11 mouse cellular contexts compared by ENCODE assay signal in the genomic region with DNA sequence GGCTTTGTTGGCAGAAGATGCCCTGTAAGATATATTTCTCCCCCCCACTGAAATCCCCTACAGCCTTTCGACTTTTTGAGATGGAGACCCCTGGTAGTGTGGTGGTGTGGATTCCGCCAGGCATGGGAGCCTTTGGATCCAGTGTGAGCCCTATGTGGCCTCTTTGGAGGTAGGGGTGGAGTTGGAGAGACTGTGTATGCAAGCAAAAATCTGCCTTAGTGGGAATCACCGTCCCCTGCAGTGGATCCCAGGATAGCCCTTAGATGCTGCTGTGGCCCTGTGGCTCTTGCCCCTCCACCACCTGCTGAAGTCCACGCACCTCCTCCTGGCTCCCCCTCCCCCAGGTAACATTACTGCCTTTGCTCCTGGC.
DNase-seq lines count a peak whose midpoint lies in the region; ATAC-seq lines count a peak whose summit lies in the region.
"Had no signal": no experiment of that assay in that cellular context is flagged by ENCODE, and none has a peak within 500 bp of the region (broad histone marks: within the 10 kb centered on the region; RNA-seq: fewer than 3 reads in every experiment).

No protein-coding gene starts in this region.

- no peaks in the 10 kb centered on the region for H3K27me3 ChIP-seq in kidney, embryonic 14.5 days (ENCODE audit: control insufficient read depth, insufficient read depth, low read length)
- H3K27me3 ChIP-seq in embryonic facial prominence, embryonic 15.5 days: no peaks in the 10 kb centered on the region
- H3K27me3 ChIP-seq in hindbrain, embryonic 15.5 days: no peaks in the 10 kb centered on the region
- no peaks in the 10 kb centered on the region for H3K27me3 ChIP-seq in midbrain, embryonic 16.5 days (ENCODE audit: control insufficient read depth, insufficient read depth, low read depth, low read length)

- H3K4me2 ChIP-seq in kidney, embryonic 14.5 days (replicated peaks; ENCODE audit: low read depth, low read length): no peak overlapping the region
- H3K4me2 ChIP-seq in embryonic facial prominence, embryonic 15.5 days (replicated peaks): no peak overlapping the region; the same call in 1 of the 2 replicates
- H3K4me2 ChIP-seq in hindbrain, embryonic 15.5 days: peak overlapping the region; percentile 4; the same call in 1 of the 2 replicates
- peak overlapping the region; percentile 19 for H3K4me2 ChIP-seq in midbrain, embryonic 16.5 days (ENCODE audit: low read length)

- H3K9me3 ChIP-seq in kidney, embryonic 14.5 days (ENCODE audit: control insufficient read depth, low read length): no peaks in the 10 kb centered on the region
- no peaks in the 10 kb centered on the region for H3K9me3 ChIP-seq in embryonic facial prominence, embryonic 15.5 days (replicated peaks)
- H3K9me3 ChIP-seq in hindbrain, embryonic 15.5 days: no peaks in the 10 kb centered on the region
- no peaks in the 10 kb centered on the region for H3K9me3 ChIP-seq in midbrain, embryonic 16.5 days (replicated peaks; ENCODE audit: control insufficient read depth, low read length, poor library complexity, severe bottlenecking)

- no peak; the same call in 1 of the 2 replicates for ATAC-seq in kidney, embryonic 14.5 days (ENCODE audit: low FRiP score, low TSS enrichment)
- ATAC-seq in embryonic facial prominence, embryonic 15.5 days (ENCODE audit: insufficient number of reproducible peaks, low FRiP score, low TSS enrichment, low read depth): no peak; the same call in 1 of the 2 replicates
- no peak; the same call in 1 of the 2 replicates for ATAC-seq in hindbrain, embryonic 15.5 days (ENCODE audit: low FRiP score, low read depth)
- ATAC-seq in midbrain, embryonic 16.5 days: 0 out of 2 replicates have a peak, but pooled peaks have one; percentile 4

- intact Hi-C loops in gastrocnemius, postnatal 14 days (cut with DNase I; ENCODE audit: low total_unique reads): no loop called here

- H3K27ac ChIP-seq in kidney, embryonic 14.5 days (ENCODE audit: low read depth, low read length): peak overlapping the region; percentile 86
- H3K27ac ChIP-seq in embryonic facial prominence, embryonic 15.5 days (replicated peaks): peak overlapping the region; percentile 84
- peak overlapping the region; percentile 89 for H3K27ac ChIP-seq in hindbrain, embryonic 15.5 days (replicated peaks)
- H3K27ac ChIP-seq in midbrain, embryonic 16.5 days (ENCODE audit: low read length): peak overlapping the region; percentile 93

- no peak overlapping the region for H3K4me3 ChIP-seq in kidney, embryonic 14.5 days (ENCODE audit: low read length)
- no peak overlapping the region for H3K4me3 ChIP-seq in embryonic facial prominence, embryonic 15.5 days (replicated peaks)
- no peak overlapping the region for H3K4me3 ChIP-seq in hindbrain, embryonic 15.5 days
- H3K4me3 ChIP-seq in midbrain, embryonic 16.5 days (ENCODE audit: low read depth, low read length): no peak overlapping the region

- no peak for DNase-seq in kidney, adult 8-10 months
- no peak for DNase-seq in gastrocnemius, postnatal 14 days
- DNase-seq in right cerebral cortex, adult 18-20 months: no peak
- no peak for DNase-seq in adrenal gland, adult 2 months
- DNase-seq: cerebellum, adult 8-10 months; layer of hippocampus, adult 9-11 months; thymus, postnatal 36 days had no signal

- H3K4me1 ChIP-seq in kidney, embryonic 14.5 days (ENCODE audit: control insufficient read depth, insufficient read depth, low read length): peaks cover 67% of the 10 kb centered on the region
- H3K4me1 ChIP-seq in embryonic facial prominence, embryonic 15.5 days: peaks cover 78% of the 10 kb centered on the region
- H3K4me1 ChIP-seq in hindbrain, embryonic 15.5 days (replicated peaks): peaks cover 75% of the 10 kb centered on the region
- peaks cover 57% of the 10 kb centered on the region for H3K4me1 ChIP-seq in midbrain, embryonic 16.5 days (ENCODE audit: control insufficient read depth, insufficient read depth, low read length)

- H3K9ac ChIP-seq in kidney, embryonic 14.5 days (ENCODE audit: low read depth, low read length): peak overlapping the region; percentile 18; the same call in 1 of the 2 replicates
- H3K9ac ChIP-seq in embryonic facial prominence, embryonic 15.5 days: no peak overlapping the region; the same call in 1 of the 2 replicates
- H3K9ac ChIP-seq in hindbrain, embryonic 15.5 days: no peak overlapping the region
- peak overlapping the region; percentile 60 for H3K9ac ChIP-seq in midbrain, embryonic 16.5 days (ENCODE audit: low read depth, low read length)

- 17% methylated on average over 4 of the region's 4 CpGs for WGBS in kidney, embryonic 14.5 days
- 25% methylated on average over 4 of the region's 4 CpGs for WGBS in embryonic facial prominence, embryonic 15.5 days
- 26% methylated on average over 4 of the region's 4 CpGs for WGBS in hindbrain, embryonic 15.5 days
- 18% methylated on average over 4 of the region's 4 CpGs for whole genome bisulfite sequencing in midbrain, embryonic 16.5 days

- no peaks in the 10 kb centered on the region for H3K36me3 ChIP-seq in kidney, embryonic 14.5 days (ENCODE audit: control insufficient read depth, insufficient read depth, low read length)
- no peaks in the 10 kb centered on the region for H3K36me3 ChIP-seq in embryonic facial prominence, embryonic 15.5 days
- no peaks in the 10 kb centered on the region for H3K36me3 ChIP-seq in hindbrain, embryonic 15.5 days
- no peaks in the 10 kb centered on the region for H3K36me3 ChIP-seq in midbrain, embryonic 16.5 days (ENCODE audit: control insufficient read depth, insufficient read depth, low read length)

Comparison
In these comparisons a context has a peak if more than half of its experiments do, and no peak if none do; other contexts are left out.
1. H3K4me2 ChIP-seq: peak in hindbrain, embryonic 15.5 days (single experiment) and midbrain, embryonic 16.5 days (single experiment); none in kidney, embryonic 14.5 days (single experiment) and embryonic facial prominence, embryonic 15.5 days (single experiment).
2. H3K9ac ChIP-seq: peak in kidney, embryonic 14.5 days (single experiment) and midbrain, embryonic 16.5 days (single experiment); none in embryonic facial prominence, embryonic 15.5 days (single experiment) and hindbrain, embryonic 15.5 days (single experiment).
3. Peak in every context shown above with its lines, with median percentiles within 50 percentile points of each other: H3K27ac ChIP-seq.